Mouse (Mus musculus) cerebellum, adult 2 months (tissue): ENCODE results near the gene Slc1a1.

ENCODE experiments used
- CTCF ChIP-seq: fragments of 200-500 bp; IDR thresholded peaks from 2 replicates; pipeline ENCODE4 v1.5.1; 2011; ENCODE audit warnings: low read depth, mild to moderate bottlenecking, control low read depth, low read length, moderate library complexity, borderline replicate concordance; ENCODE audit not compliant: insufficient read depth
- POLR2A ChIP-seq: fragments of 200-500 bp; IDR thresholded peaks from 2 replicates; pipeline ENCODE4 v1.6.1; 2011; ENCODE audit warnings: low read length, control low read depth, borderline replicate concordance; ENCODE audit not compliant: insufficient read depth

DNA sequence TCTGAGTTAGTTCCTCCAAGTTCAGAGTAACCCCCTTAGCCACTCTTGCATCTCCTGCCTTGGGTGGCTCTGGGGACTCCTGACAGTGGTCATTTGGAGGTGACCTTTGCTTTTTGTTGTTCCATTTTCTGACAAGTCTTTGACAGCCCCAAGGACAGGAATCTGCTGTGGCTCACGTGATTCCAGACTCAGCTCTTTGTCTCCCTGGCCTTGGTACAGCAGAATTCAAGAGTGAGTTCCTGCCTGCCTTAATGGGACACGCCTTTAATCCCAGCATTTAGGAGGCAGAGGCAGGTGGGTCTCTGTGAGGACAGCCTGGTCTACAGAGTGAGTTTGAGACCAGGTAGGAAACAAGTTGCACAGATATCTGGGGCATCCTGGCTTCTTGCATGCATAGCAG, 3.9 kb downstream of the Slc1a1 start:
- TF ChIP-seq CTCF (no peak), POLR2A (no peak)
